Mouse (Mus musculus) brain, embryonic 14.5 days (tissue): ENCODE measurements around the gene Slc19a1. TPM values are rescaled to one million over a fixed set of nuclear protein-coding genes. Genes with fewer than 3 reads are reported as not detected.

Source experiments
- DNase-seq: peaks from one replicate; pipeline ENCODE4 v3.0.0-alpha.2; 2011; ENCODE audit warnings: low read depth
- CTCF ChIP-seq: fragments of 200-500 bp; IDR thresholded peaks from 2 replicates; pipeline ENCODE4 v1.5.1; 2012; ENCODE audit warnings: inconsistent platforms, mild to moderate bottlenecking, moderate library complexity, borderline replicate concordance; ENCODE audit not compliant: insufficient read depth, insufficient read length; ENCODE audit errors: extremely low read depth
- POLR2A ChIP-seq: fragments of 200-500 bp; IDR thresholded peaks from 2 replicates; pipeline ENCODE4 v1.6.1; 2012; ENCODE audit warnings: mild to moderate bottlenecking, inconsistent platforms, borderline replicate concordance; ENCODE audit not compliant: poor library complexity, insufficient read depth, insufficient read length, severe bottlenecking; ENCODE audit errors: extremely low read depth
- polyA plus RNA-seq: library from polyadenylated mRNA; depleted of rRNA; stranded (reverse); fragments of >200 nt; gene quantifications from 2 replicates; pipeline ENCODE4 v1.2.3, GENCODE M21; 2012

The Slc19a1 gene
- polyA plus RNA-seq, 1 experiment, result 67.3 TPM

- TF ChIP-seq CTCF, result no peak
- TF ChIP-seq POLR2A, result no peak
- DNase-seq, result no peak
Measured at GRCm38 (mm10) chr10:77078456-77078855, 46.4 kb downstream of the Slc19a1 start.

GRCm38 (mm10) chr10:77078961-77079360 is 46.9 kb downstream of the Slc19a1 start:
- TF ChIP-seq CTCF (no peak), POLR2A (no peak)
- no peak for DNase-seq

- TF ChIP-seq POLR2A (no peak), CTCF (peak; percentile 98)
- DNase-seq, result peak; percentile 85
Measured at GRCm38 (mm10) chr10:77082453-77082852, 50.4 kb downstream of the Slc19a1 start.

GRCm38 (mm10) chr10:77082921-77083320 is 50.9 kb downstream of the Slc19a1 start:
- no peak for TF ChIP-seq CTCF
- no peak for TF ChIP-seq POLR2A
- no peak for DNase-seq

- no peak for DNase-seq
- TF ChIP-seq CTCF (no peak), POLR2A (no peak)
Measured at GRCm38 (mm10) chr10:77084568-77084967, 52.5 kb downstream of the Slc19a1 start.

GRCm38 (mm10) chr10:77089336-77089735 is 57.3 kb downstream of the Slc19a1 start:
- DNase-seq, result peak; percentile 39
- TF ChIP-seq POLR2A (no peak), CTCF (no peak)

- no peak for TF ChIP-seq POLR2A
- TF ChIP-seq CTCF, result no peak
- no peak for DNase-seq
Measured at GRCm38 (mm10) chr10:77090063-77090462, 58.0 kb downstream of the Slc19a1 start.

GRCm38 (mm10) chr10:77091538-77092097 is 59.6 kb downstream of the Slc19a1 start:
- TF ChIP-seq CTCF, result no peak
- DNase-seq, result no peak

- TF ChIP-seq CTCF (no peak), POLR2A (no peak)
- DNase-seq, result no peak
Measured at GRCm38 (mm10) chr10:77093817-77094216, 61.8 kb downstream of the Slc19a1 start.

GRCm38 (mm10) chr10:77095666-77096065 is 63.6 kb downstream of the Slc19a1 start:
- DNase-seq, result no peak
- no peak for TF ChIP-seq CTCF
- no peak for TF ChIP-seq POLR2A

GRCm38 (mm10) chr10:77097006-77097889 is 65.2 kb downstream of the Slc19a1 start:
- peak; percentile 20 for DNase-seq
- no peak for TF ChIP-seq POLR2A
- TF ChIP-seq CTCF, result no peak

GRCm38 (mm10) chr10:77097890-77098200 is 65.8 kb downstream of the Slc19a1 start:
- DNase-seq, result no peak
- TF ChIP-seq POLR2A, result no peak
